Mouse (Mus musculus) heart, adult 8-10 months (tissue): ENCODE data around the gene Pik3ap1. TPM values are rescaled to one million over a fixed set of nuclear protein-coding genes. Genes with fewer than 3 reads are reported as not detected.
A peak's percentile ranks its signal among the peaks of the same experiment; 100 is the strongest.
"Not testable (repeated sequence)": the region's sequence is repeated elsewhere in the genome, so short reads cannot be mapped to it uniquely, and the experiment has no call there.

Experiments
- DNase-seq: peaks from one replicate; pipeline ENCODE4 v3.0.0; 2022; ENCODE audit warnings: low spot score
- total RNA-seq, 4 experiments: library from RNA; stranded (reverse); gene quantifications; 2 replicates each; pipeline ENCODE4 v1.2.4; 2022

Pik3ap1 gene
- total RNA-seq, 4 experiments from 2014 or later: 1.1 to 1.7 (median 1.5) TPM

DNA sequence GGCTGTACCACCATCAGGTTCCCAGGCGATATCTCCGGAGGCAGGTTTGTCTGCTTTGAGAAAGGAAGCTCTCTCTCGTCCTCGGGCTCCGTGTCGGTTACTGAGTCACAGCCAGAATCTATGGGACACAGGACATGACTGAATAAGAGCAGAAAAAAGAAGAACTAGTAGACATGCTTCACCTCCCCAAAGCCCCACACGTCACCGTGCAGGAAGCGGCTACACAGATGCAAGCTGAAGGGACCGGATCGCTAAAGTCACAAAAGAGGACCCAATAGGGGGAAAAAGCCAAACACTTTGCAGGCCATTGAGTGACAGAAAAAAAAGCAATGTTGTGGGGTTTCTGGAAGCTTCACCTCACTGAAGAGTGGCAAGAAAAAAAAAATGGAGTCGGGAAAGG lies 52.7 kb downstream of the Pik3ap1 start:
- no peak for DNase-seq

DNA sequence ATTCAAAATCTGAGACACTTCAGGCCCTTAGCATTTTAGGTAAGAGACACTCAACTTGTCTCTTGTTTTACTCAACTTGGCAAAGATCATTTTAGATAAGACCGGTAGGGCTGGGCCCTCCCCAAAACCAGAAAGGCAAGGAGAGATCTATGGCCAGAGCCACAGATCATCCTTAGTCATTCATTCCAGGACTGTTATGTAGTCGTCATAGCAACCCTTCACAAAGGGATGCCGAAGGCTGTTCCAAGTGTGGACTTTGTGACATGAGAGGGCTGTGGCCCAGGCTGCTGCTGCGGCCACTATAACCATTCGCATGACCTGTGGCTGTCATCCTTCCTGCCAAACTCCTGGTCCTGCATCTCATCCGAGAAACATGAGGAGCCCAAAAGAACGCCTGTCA lies 54.5 kb downstream of the Pik3ap1 start:
- no peak for DNase-seq

DNA sequence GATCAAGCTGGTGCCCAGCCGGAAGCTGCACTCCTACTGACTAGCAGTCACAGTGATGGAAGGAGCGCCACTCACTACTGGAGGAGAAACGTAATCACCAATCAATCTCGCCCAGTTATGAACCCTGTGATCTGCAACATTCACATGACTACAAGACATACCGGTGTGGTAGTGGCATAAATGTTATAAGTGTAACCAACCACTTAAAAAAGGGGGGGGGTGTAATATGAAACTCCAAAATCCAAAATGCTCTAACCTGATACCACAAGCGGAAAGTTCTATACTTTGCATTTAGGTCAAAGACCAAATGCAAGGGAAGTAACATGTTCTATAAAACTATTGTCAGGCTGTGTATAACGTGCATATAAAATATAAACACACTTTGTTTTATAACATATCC lies 54.9 kb downstream of the Pik3ap1 start:
- DNase-seq: no peak

DNA sequence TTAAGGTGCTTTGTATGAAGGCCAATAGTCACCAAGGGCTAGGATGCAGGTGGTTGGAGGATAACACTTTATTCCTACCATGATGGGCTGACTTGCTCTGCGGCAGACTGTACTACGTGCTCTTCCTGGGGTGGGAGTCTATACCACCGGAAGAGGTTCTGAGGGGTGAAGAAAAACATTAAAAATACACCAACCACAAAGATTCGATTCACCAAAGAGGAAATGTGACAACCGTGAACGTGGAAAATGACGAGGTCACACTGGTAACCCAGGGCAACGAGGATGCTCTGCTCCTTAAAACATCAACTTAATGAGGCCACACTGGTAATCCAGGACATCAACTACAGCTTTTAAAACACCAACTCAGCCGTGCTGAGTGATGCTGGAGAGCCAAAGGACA lies 56.2 kb downstream of the Pik3ap1 start:
- DNase-seq: no peak

DNA sequence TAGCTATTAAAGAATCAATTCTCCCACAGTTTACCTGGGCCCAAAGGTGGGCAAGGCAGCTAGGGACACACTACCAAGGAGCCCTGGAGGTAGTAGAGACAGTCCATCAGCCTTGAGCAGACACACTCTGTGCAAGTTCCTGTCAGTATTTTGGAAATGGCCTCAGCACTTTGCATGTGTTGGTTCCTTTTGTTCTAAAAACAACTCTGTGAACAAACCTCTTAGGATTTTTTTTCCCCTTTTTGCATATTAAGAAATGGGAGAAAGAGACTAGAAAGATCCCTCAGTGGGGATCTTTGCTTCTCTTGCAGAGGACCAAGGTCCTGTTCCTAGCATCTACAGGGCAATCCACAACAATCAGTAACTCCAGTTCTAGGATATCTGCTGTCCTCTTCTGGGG lies 61.1 kb downstream of the Pik3ap1 start:
- DNase-seq: no peak

DNA sequence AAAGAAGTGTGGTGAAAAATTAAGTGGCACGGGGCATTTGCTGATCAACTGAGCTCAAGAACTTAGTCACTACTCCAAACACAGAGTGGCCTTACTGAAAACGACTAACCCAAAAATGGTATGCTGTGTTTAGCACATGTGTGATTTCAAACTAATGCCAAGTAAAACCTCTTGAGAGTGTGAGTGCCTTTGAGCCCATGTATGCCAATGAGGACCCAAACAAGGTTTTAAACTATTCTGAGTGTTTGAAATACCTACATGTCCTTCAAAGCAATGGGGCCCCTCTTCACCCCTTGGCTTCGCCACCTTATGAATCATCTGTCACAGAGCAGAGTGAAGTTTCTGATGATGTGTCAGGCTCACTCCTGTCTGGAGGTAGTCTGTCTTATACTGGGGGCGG lies 61.8 kb downstream of the Pik3ap1 start:
- DNase-seq: no peak

DNA sequence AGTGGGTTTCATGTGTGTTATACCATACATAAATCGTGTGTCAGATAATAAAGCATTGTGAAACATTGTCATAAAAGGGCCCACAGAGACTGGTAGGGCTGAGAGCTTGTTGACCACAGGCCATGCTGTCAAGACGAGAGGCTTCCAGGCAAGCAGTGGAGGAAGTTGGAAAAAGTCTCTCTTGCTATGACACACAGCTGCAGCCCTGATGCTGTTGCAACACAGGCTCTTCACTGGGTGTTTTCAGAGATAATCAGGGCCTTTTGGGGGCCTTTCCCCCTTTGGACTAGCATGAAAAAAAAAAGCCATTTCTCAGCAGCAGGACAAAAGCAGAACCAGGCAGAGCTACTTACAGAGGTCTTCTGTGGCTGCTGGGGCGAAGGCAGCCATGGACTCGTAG lies 63.8 kb downstream of the Pik3ap1 start:
- DNase-seq: peak; percentile 12

DNA sequence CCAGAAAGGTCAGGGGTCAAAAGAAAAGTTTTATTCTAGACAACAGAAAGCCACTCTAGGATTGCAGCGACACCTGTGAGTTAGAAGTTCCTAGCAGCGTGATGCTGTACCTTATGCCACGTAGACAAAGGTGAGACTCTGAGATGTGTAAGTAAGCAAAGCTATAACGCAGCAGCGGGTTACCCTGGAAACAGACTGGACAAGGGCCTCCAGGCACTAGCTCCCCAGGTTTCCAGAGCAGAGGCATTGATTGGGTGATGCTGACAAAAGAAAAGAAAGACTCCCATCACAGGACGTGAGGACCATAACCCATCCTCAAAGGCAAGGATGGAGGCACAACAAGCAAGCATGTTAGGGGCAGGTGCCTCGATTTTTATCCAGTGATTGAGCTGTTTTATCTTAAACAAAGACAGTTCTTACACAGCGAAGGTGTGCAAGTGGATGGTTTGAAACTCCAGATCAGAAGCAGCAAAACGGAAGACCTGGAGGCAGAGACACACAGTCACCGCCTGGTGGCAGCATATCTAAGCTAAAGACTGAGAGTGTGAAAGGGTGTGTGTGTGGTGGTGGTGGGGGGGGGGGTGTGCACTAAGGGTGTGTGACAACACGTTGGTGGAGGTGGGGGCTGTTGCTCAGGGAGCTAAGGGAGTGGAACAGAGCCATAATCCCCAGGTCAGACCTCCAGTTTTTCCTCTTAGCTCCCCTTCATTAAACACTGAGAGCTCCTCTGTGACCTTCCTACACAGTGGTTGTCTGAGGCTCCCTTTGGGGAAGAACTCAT lies 67.4 kb downstream of the Pik3ap1 start:
- DNase-seq: no peak

DNA sequence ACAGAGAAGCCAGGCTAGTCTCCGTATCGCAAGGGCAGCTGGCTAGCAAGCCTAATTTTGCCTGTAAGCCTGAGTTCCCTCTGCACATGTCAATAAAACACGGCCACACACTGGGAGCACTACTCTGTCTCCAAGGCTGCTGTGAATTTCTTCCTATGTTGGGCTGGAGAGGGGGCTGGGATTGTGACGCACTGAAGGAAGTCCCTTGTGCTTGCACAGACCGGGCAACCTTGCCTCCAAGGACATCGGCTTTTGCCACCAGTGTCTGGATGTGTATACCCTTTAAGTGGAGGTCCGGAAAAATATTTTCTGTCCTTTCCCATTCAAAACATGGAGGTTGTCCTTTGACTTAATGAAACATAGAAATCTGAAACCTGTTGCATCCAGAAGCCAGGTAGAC lies 70.2 kb downstream of the Pik3ap1 start:
- no peak for DNase-seq

DNA sequence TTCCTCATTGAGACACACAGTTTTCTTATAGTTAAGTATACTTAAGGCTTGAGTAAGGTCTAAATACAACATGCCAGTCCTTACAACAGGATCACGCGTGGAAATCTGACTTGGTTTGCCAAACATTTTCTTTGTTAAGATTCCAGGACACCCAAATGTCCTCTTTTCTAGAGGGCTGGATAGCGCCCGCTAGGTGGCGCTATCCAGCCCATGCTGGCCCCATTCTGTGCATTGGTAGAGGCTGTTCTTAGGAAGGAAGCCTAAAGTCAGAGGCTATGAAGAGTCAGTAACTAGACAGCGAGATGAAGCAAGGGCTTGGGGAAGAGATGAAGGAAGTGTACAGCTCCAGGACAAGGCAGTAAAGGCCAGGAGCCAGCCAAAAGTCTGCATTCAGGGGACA lies 71.2 kb downstream of the Pik3ap1 start:
- no peak for DNase-seq

DNA sequence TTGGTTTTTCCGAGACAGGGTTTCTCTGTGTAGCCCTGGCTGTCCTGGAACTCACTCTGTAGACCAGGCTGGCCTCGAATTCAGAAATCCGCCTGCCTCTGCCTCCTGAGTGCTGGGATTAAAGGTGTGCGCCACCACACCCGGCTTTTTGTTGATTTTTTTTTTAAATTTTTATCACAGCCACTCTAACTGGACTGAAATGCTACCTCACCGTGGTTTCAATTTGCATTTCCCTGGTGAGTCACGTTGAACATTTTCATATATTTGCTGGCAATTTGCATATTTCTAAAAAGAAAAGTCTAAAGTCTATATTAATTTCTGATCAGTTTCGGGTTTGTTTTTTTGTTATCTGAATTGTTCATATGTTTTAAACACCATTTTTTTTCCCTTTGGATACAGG lies 72.3 kb downstream of the Pik3ap1 start:
- DNase-seq: not testable (repeated sequence)

DNA sequence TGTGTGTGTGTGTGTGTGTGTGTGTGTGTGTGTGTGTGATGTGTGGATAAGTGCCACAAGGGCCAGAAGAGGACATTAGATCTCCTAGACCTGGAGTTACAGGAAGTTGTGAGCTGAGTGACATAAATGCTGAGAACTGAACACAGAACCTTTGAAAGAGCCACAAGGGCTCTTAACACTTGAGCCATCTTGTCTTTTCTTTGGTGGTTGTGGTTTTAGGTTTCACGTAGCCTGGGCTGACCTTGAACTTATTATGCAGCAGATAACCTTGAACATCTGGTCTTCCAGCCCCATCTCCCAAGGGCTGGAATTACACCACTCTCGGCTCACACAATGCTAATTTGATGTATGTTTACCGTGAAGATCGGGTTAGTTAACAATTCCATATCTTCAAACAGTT lies 72.9 kb downstream of the Pik3ap1 start:
- DNase-seq: no peak

DNA sequence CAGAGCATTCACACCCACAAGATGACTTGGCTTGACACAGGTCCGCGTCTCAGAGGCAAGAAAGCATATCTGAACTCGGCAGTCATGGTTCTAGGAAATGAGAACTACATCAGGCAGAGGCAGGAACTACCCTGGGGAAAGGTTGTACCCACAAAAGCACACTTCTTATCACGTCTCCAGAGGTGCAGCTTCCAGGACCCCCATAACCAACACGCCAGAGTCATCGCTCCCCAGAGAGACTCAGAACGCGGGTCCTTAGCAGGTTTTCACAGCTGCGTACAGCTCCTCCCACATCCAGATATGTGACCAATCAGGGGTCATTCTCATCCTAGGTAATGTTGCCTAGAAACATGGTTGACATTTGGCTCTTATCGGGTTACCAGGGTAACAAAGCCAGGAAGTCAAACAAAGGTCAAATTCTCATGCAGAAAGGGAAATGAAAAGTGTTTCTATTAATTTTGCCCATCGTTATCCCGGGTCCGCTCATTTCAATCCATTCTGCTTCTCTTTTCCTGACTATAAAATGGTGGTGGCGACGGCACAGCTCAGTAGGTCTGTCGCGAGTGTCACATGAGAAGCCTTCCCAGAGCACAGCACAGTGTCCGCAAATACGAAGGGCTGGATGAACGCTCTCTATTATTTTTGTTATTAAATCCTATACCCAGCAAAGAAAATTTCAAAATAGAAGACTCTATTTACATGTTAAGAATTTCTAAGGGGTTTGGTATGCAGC lies 73.8 kb downstream of the Pik3ap1 start:
- DNase-seq: peak; percentile 16

DNA sequence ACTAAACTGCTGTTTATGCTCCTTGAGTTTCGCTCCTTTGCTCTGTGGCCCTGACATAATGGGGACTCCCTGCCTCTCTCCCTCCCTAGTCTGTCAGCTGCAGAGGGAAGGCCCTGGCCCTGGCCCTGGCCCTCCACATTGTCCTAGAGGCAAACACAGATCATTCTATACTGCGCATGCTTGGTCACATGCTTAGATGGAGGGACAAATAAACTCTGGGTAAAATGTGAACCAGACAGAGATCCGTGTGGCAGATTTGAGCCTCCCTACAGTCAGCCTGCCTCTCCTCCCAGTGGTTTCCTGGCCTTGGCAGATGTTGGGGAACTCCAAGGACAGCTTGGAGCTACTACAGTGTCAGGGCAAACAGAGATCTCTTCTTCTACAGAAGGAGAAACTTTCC lies 81.0 kb downstream of the Pik3ap1 start:
- no peak for DNase-seq

DNA sequence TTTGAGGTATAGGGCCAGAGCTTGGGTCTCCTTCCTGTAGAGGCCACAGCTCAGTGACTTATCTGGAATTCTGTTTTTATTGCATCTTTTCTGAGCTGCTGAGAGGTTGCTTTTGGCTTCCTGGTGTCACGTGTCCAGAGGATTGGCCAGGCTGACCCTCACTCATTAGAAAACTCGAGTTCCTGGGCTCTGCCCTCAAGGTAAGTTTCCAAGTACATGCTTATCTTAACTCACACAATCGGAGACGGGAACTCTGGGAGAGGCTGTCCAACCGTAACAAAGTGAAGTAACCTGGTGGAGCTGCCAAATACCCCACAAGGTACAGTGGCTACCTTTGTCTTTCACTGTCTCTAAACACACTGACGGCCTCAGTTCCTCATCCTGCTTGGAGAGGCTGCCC lies 81.5 kb downstream of the Pik3ap1 start:
- no peak for DNase-seq

DNA sequence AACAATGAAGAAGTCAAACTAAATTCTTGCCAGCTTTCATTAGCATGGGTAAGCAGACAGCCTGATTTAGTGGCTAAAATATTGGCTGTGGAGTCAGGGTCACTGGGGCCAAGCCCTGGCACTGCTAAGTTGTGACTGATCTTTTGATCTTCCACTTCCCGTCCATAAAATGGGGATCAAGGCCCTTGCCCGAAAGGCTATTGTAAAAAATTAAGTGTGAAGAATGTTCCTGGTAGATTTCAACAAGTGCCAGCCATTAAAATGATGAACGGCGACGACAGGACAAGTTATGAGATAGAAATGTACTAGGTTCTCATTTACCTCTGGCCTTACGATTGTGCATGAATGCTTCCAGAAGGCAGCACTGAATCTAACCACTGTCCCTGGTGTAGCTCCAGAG lies 83.0 kb downstream of the Pik3ap1 start:
- DNase-seq: no peak

DNA sequence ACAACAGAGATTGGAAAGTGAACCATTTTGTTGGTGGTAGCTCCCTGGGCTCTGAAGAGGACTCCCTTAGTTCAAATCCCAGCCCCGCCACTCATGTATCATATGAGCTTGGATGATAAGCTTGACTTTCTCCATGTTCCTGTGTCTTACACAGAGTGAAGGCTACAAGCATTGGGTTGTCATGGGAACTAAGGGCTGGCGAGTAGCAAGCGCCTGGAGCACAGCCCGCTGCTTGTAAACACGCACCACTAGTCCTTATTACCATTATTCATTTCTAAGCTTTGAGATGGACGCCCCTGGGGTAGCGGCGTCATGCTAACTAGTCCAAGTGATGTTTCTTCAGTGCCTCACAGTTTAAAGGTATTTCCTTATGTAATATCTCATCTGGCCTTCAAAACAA lies 85.5 kb downstream of the Pik3ap1 start:
- no peak for DNase-seq

DNA sequence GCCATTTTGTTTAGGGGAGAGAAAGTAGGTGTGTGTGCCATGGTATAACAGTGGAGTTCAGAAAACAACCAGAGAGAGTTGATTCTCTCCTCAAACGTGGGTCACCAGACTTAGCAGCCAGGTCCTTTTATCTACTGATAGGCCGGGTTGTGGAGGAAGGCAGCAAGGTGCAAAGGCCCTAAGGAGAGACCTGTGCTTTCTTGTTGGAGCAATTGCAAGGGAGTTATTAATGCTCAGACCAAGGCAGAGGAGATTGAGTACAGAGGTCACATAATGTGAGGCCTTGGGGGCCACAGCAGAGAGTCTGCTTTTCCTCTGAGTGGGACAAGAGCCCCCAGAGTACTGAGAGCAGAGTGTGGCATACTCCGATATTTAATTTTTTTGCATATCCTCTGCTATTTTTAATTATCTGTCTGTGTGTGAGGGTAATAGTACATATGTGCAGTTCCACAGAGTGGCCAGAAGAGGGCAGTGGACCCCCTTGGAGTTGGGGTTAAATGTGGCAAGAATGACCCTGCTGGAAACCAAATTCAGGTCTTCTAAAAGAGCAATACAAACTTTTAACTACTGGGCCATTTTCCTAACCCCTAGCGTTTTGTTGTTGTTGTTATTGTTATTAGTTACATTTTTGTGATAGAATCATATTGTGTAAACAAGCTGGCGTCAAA lies 93.8 kb downstream of the Pik3ap1 start:
- no peak for DNase-seq

DNA sequence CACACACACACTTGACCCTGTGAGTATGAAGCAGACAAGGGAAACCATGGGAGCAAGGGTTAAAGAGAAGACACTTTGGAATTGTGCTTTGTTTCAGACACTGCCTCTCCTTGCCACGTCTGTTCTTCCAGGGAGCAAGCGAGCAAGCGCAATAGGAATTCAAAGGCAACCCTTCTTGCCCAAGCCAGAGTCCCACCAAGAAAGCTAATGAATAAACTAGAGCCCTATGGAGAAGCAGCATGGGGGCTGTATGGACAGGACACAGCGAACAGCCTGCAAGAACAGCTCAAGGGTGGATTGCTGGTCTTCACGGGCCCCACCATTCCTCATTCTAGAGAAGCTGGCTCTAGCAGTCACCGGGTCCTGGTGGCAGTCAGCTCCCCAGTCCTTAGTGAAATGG lies 96.3 kb downstream of the Pik3ap1 start:
- no peak for DNase-seq

DNA sequence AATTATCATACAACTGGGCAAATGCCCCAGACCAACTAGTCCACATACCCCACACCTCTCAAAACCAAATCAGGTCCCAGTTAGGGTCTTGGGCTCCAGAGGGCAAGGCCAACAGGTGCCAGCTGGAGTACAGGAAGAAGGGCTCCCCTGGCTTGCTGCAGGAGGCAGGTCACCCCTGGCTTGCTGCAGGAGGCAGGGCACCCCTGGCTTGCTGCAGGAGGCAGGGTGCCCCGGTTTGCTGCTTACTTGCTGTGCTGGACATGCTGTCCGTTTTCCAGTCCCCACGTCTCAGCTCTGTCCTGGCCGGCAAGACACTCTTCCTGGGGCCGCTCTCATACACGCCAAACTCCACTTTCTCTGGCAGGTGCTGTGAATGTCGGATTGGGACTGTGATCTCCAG lies 97.7 kb downstream of the Pik3ap1 start:
- no peak for DNase-seq

DNA sequence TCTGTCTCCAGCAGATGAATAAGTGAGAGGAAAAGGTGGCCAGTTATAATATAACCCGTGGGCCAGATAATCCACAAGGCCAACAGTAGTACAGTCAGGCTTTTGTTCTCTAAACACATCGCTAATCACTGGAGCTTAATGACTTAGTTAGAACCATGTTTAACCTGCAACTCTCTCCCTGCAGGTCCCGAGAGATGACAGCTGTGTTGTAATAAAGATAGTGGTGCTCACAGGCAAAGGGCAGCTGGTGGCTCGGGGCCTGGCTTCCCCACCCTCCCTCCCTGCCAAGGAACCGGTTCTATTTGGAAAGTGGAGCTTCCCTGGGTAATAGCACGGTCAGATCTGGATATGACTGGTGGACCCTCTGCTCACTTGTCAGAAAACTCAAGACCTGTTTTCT lies 100.4 kb downstream of the Pik3ap1 start:
- DNase-seq: no peak

DNA sequence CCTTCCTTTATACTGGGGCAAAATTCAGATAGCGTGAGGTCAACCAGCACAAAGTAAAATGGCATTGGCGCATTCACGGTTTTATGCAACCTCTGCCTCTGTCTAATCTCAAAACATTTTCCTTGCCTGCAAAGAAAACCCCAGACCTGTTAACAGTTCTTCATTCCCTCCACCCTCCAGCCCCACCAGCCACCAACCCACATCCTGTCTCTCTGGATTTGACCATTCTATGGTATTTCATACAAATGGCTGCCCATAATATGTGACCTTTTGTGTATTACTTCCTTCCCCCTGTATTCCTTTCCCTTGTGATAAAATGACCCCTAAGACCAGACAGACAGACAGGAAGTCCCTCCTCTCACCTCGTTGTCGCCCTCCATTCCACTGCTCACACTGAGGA lies 102.2 kb downstream of the Pik3ap1 start:
- DNase-seq: no peak

DNA sequence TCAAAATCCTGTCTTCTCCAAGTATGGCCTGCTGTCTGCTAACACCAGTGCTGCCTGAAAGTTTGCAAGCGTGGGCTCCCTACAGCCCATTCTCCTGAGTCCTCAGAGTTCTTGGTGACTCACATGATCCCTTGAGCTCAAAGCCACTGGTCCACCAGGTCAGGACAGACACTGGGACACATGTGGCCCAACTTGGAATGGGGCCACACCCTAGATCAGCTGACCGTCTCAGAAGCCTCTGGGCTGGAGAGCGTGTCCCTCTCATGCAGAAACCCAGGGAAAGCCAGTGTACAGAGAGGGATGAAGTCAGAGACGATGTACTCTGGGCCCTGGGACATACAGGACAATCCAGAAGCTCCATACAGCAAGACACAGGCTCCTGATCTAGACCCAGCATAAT lies 102.7 kb downstream of the Pik3ap1 start:
- DNase-seq: no peak
